Mouse (Mus musculus) bone marrow, adult 2 months (tissue): ENCODE measurements around the gene Cenpv. TPM values are rescaled to one million over a fixed set of nuclear protein-coding genes. Genes with fewer than 3 reads are reported as not detected.
A peak's percentile ranks its signal among the peaks of the same experiment; 100 is the strongest.

ENCODE experiments used
- H3K27ac ChIP-seq: fragments of 200-500 bp; 2 replicates; pipeline ENCODE4 v1.5.1; 2012; ENCODE audit warnings: low read depth, mild to moderate bottlenecking, control low read depth, inconsistent platforms, low read length; ENCODE audit not compliant: control insufficient read depth, poor library complexity, insufficient read depth
- H3K4me1 ChIP-seq: fragments of 200-500 bp; 2 replicates; pipeline ENCODE4 v1.6.1; 2011; ENCODE audit warnings: low read length; ENCODE audit not compliant: control insufficient read depth, insufficient read depth
- H3K4me3 ChIP-seq: fragments of 200-500 bp; replicated peaks from 2 replicates; pipeline ENCODE3; 2011; ENCODE audit warnings: mild to moderate bottlenecking, low read depth, low read length, control low read depth; ENCODE audit not compliant: control insufficient read depth
- CTCF ChIP-seq: fragments of 200-500 bp; IDR thresholded peaks from 2 replicates; pipeline ENCODE4 v1.5.1; 2011; ENCODE audit warnings: low read length, control low read depth; ENCODE audit not compliant: control insufficient read depth, insufficient read depth
- POLR2A ChIP-seq: fragments of 200-500 bp; IDR thresholded peaks from 2 replicates; pipeline ENCODE4 v1.6.1; 2011; ENCODE audit warnings: low read depth, mild to moderate bottlenecking, control low read depth, low read length, borderline replicate concordance; ENCODE audit not compliant: control insufficient read depth
- WGBS: fragments of 180-500 bp; shearing (Covaris S2); methylation state at CpG from one replicate; pipeline ENCODE4 v1.1.7; 2018; 5-methylcytosine and 5-hydroxymethylcytosine counted together
- polyA plus RNA-seq: library from polyadenylated mRNA; stranded (reverse); fragments of >200 nt; gene quantifications from 2 replicates; pipeline ENCODE4 v1.2.4, GENCODE M21; 2011; ENCODE audit warnings: low replicate concordance; ENCODE audit not compliant: missing spikeins, insufficient read depth, insufficient read length

The Cenpv gene
- polyA plus RNA-seq, 1 experiment = 22.2 TPM

GRCm38 (mm10) chr11:62558152-62558551 lies 19.1 kb upstream of the Cenpv start:
- Histone ChIP-seq H3K27ac (no peak overlapping the region), H3K4me3 (no peak overlapping the region), H3K4me1 (no peaks in the 10 kb centered on the region)
- 82% methylated on average over 2 of the region's 2 CpGs for WGBS
- TF ChIP-seq POLR2A = no peak
- no peak for TF ChIP-seq CTCF

DNA sequence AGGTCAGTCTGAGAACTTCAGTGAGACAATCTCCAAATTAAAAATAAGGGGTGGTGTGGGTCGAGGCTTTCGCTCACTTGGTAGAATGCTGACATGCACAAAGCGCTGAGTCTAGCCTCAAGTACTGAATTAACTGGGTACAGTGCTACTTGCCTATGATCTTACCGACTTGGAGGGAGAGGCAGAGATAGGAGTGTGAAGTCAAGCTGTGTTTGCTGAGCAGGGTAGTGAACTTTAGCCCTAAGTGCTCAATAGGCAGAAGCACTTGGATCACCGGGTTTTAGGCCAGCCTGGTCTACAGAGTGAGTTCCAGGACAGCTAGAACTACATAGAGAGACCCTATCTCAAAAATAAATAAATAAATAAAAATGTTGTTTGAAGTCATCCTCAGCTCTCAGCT lies 18.1 kb upstream of the Cenpv start:
- Histone ChIP-seq H3K27ac (no peak overlapping the region), H3K4me3 (no peak overlapping the region), H3K4me1 (no peaks in the 10 kb centered on the region)
- 80% methylated on average over 5 of the region's 5 CpGs for WGBS
- TF ChIP-seq POLR2A (no peak), CTCF (no peak)

DNA sequence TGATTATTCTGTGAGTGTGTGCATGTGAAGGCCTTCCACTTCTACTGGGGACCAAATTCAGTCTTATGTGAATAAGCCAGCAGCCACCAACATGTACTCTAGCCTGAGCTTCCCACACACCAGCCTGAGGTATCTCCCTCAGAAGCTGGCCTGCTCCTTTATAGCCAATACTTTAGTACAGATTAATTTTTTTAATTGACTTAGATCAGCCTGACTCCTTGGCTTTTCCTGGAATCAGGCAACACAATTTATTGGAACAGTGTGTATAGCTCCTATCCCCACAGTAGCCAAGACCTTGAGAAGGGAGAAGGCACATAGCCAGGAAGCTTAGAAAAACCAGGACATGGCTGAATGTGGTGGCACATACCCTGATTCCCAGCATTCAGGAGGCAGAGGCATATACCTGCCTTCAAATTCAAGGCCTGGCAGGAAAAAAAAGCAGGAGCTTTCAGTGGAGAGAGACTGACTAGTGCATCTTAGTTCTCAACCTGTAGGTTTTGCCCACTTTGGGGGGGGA lies 16.9 kb upstream of the Cenpv start:
- Histone ChIP-seq H3K4me3 (no peak overlapping the region), H3K4me1 (no peaks in the 10 kb centered on the region), H3K27ac (no peak overlapping the region)
- TF ChIP-seq POLR2A = no peak
- no peak for TF ChIP-seq CTCF

DNA sequence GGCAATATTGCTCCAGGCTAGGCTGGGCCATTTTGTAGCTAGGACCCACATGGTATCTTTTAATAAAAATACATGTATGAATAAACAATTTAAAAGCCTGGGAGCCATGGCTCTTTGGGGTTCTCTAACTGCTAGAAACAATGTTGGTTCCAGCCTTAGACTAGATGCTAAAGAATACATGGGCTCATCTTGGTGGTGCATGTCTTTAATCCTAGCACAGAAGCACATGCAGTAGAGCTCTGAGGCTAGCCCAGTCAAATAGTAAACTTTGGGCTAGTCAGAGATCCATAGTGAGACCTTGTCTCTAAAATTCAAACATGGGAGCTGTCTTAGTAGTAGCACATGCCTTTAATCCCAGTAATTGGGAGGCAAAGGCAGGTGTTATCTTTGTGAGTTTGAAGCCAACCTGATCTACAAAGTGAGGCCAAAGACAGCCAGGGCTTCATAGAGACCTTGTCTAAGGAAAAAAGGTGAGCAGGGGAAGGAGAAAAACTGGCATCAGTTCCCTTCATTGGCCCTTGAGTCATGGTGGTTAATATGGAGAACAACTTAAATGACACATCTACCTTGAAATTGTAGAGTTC lies 16.0 kb upstream of the Cenpv start:
- no peak for TF ChIP-seq CTCF
- no peak for TF ChIP-seq POLR2A
- Histone ChIP-seq H3K27ac (no peak overlapping the region), H3K4me3 (no peak overlapping the region), H3K4me1 (no peaks in the 10 kb centered on the region)

DNA sequence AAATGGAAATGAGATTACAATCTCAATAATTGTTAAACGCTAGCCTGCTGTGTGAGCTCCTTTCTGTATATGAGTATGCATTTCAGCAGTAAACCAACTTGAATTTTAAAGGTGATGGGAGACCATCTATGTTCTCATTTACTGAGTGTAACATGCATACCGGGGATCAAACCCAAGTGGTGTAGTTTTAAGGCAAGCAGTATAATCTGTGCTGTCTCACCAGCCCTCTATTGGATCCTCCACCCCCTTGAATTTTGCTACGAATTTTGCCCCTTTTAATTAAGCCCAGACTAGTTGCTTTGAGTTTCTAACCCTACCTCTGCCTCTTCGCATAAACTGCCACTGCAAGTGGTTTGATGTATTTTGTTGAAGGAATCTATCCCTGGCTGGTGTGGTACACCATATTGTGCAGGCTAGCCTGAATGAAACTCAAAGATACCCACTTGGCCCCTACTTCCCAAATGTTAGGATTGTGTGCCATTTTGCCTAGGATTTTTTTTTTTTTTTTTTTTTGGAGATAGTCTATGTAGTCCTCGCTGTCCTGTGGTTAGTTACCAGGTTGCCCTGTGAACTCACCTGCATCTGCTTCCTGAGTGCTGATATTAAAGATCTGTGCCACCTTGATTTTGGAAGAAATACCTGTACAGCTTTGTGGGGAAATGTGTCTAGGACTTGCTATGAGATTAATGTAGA lies 15.2 kb upstream of the Cenpv start:
- TF ChIP-seq CTCF = no peak
- no peaks in the 10 kb centered on the region for H3K4me1 ChIP-seq
- 51% methylated on average over 5 of the region's 5 CpGs for WGBS
- no peak overlapping the region for H3K27ac ChIP-seq
- H3K4me3 ChIP-seq = no peak overlapping the region

GRCm38 (mm10) chr11:62553633-62554032 lies 14.6 kb upstream of the Cenpv start:
- no peak for TF ChIP-seq POLR2A
- TF ChIP-seq CTCF = no peak
- Histone ChIP-seq H3K4me1 (no peaks in the 10 kb centered on the region), H3K27ac (no peak overlapping the region), H3K4me3 (no peak overlapping the region)
- 51% methylated on average over 5 of the region's 5 CpGs for WGBS

GRCm38 (mm10) chr11:62553186-62553585 lies 14.1 kb upstream of the Cenpv start:
- H3K4me1 ChIP-seq = no peaks in the 10 kb centered on the region
- H3K27ac ChIP-seq = no peak overlapping the region
- WGBS = 0% methylated on average over 1 of the region's 1 CpGs
- H3K4me3 ChIP-seq = peak overlapping the region; percentile 60
- TF ChIP-seq POLR2A = no peak
- TF ChIP-seq CTCF = no peak

DNA sequence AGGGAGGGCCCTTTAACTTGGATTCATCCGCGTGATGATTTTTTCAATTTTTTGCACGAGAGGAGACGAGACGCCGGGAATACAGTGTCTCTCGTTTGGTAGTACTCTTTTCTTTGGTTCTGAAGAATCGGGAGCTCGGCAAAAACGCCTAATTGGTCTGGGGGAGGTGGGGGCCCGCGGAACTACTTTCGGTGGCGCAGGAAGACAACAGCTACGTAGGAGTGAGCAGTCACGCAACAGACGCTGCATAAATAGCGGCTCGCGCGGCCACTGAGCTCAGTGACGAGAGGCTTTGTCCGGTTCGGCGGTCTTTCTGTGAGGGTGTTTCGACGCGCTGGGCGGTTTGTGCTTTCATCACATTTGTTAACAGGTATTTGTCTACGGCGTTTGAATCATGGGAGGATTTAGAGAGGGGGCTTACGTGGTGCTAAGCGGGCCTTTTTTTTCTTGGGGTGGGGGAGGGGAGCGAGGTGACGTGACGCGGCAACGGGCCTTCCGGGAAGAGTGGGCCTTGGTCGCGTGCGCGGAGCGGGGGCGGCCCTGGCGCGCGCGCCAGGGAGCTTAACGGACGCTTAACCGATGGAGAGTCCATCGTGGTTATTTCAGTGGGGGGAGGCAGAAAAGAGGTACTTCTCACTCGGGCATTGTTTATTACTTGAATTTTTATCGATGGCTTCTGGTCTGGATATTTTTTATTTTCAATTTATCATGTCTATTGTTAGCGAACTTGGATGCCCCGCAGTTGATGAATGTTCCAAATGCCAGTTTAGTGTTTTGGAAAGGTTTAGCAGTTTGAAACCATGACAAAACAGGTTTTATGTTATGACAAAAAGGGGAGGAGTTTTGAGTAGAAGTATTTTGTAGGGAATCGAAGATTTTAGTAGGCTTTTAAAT lies 12.4 kb upstream of the Cenpv start:
- under 1% methylated on average over 58 of the region's 58 CpGs for WGBS
- H3K4me1 ChIP-seq = no peaks in the 10 kb centered on the region
- H3K4me3 ChIP-seq = peak overlapping the region; percentile 58
- peak overlapping the region; percentile 57 for H3K27ac ChIP-seq
- TF ChIP-seq POLR2A (peak; percentile 99), CTCF (no peak)
